Mouse (Mus musculus) liver, embryonic 16.5 days (tissue): ENCODE data around the gene Rbfox1. TPM values are rescaled to one million over a fixed set of nuclear protein-coding genes. Genes with fewer than 3 reads are reported as not detected.

ENCODE experiments used
- ATAC-seq: fragments of 200-750 bp; cut with Nextera tagmentation; 2 replicates; pipeline ENCODE4 v1.8.0; 2017; ENCODE audit warnings: low read depth, mild to moderate bottlenecking, moderate number of reproducible peaks, moderate library complexity
- H3K27ac ChIP-seq: fragments of 300-500 bp; sonication (generic); 2 replicates; pipeline ENCODE4 v1.5.1; 2014; ENCODE audit warnings: mild to moderate bottlenecking, low read length
- H3K27me3 ChIP-seq: fragments of 300-500 bp; sonication (generic); 2 replicates; pipeline ENCODE4 v1.6.1; 2014; ENCODE audit warnings: low read depth, low read length, mixed read lengths; ENCODE audit not compliant: control insufficient read depth, insufficient read depth
- H3K36me3 ChIP-seq: fragments of 300-500 bp; sonication (generic); 2 replicates; pipeline ENCODE4 v1.6.1; 2014; ENCODE audit warnings: mild to moderate bottlenecking; ENCODE audit not compliant: control insufficient read depth, insufficient read depth
- H3K4me1 ChIP-seq: fragments of 300-500 bp; sonication (generic); 2 replicates; pipeline ENCODE4 v1.6.1; 2014; ENCODE audit warnings: low read depth, low read length, mixed read lengths; ENCODE audit not compliant: control insufficient read depth
- H3K4me2 ChIP-seq: fragments of 300-500 bp; sonication (generic); 2 replicates; pipeline ENCODE4 v1.6.1; 2014; ENCODE audit warnings: low read depth, low read length, mixed read lengths
- H3K4me3 ChIP-seq: fragments of 300-500 bp; sonication (generic); 2 replicates; pipeline ENCODE4 v1.5.1; 2014; ENCODE audit warnings: low read depth, mild to moderate bottlenecking, low read length
- H3K9ac ChIP-seq: fragments of 300-500 bp; sonication (generic); 2 replicates; pipeline ENCODE4 v1.6.1; 2014; ENCODE audit warnings: low read depth, low read length
- H3K9me3 ChIP-seq: fragments of 300-500 bp; sonication (generic); replicated peaks from 2 replicates; pipeline ENCODE4 v1.6.1; 2016; ENCODE audit warnings: low read length; ENCODE audit not compliant: control insufficient read depth
- WGBS: fragments of 180-500 bp; shearing (Covaris S2); extraction: QIAGEN DNeasy Blood & Tissue Kit; methylation state at CpG from one replicate; pipeline ENCODE4 v1.1.7; 2014; ENCODE audit not compliant: insufficient replicate concordance; 5-methylcytosine and 5-hydroxymethylcytosine counted together
- polyA plus RNA-seq: library from polyadenylated mRNA; unstranded; fragments of >200 nt; fragmentation: Nextera tagmentation; extraction: Ambion mirVana; gene quantifications from 2 replicates; pipeline ENCODE4 v1.2.1, GENCODE M21; 2015

The Rbfox1 gene
- polyA plus RNA-seq, 1 experiment from 2014 or later, result 0.38 TPM

GRCm38 (mm10) chr16:7433296-7433695 lies 1548.1 kb downstream of the Rbfox1 start:
- no peak for ATAC-seq
- Histone ChIP-seq H3K36me3 (no peaks in the 10 kb centered on the region), H3K9me3 (no peaks in the 10 kb centered on the region), H3K4me3 (no peak overlapping the region), H3K4me2 (no peak overlapping the region), H3K4me1 (no peaks in the 10 kb centered on the region), H3K9ac (no peak overlapping the region), H3K27me3 (no peaks in the 10 kb centered on the region), H3K27ac (no peak overlapping the region)
- WGBS, result 74% methylated on average over 6 of the region's 6 CpGs

- Histone ChIP-seq H3K36me3 (no peaks in the 10 kb centered on the region), H3K4me2 (no peak overlapping the region), H3K27me3 (no peaks in the 10 kb centered on the region), H3K4me3 (no peak overlapping the region), H3K9me3 (no peaks in the 10 kb centered on the region), H3K4me1 (no peaks in the 10 kb centered on the region), H3K9ac (no peak overlapping the region), H3K27ac (no peak overlapping the region)
- ATAC-seq, result no peak
- WGBS, result 48% methylated on average over 1 of the region's 1 CpGs
Measured at GRCm38 (mm10) chr16:7446791-7447290, 1561.7 kb downstream of the Rbfox1 start.

GRCm38 (mm10) chr16:7447718-7448649 lies 1562.8 kb downstream of the Rbfox1 start:
- Histone ChIP-seq H3K4me3 (no peak overlapping the region), H3K4me2 (no peak overlapping the region), H3K36me3 (no peaks in the 10 kb centered on the region), H3K9ac (no peak overlapping the region), H3K9me3 (no peaks in the 10 kb centered on the region), H3K27me3 (no peaks in the 10 kb centered on the region), H3K4me1 (no peaks in the 10 kb centered on the region), H3K27ac (no peak overlapping the region)
- ATAC-seq, result no peak
- WGBS, result 51% methylated on average over 8 of the region's 8 CpGs

GRCm38 (mm10) chr16:7451193-7451592 lies 1566.0 kb downstream of the Rbfox1 start:
- WGBS, result 69% methylated on average over 3 of the region's 3 CpGs
- H3K36me3 ChIP-seq, result no peaks in the 10 kb centered on the region
- no peaks in the 10 kb centered on the region for H3K9me3 ChIP-seq
- no peaks in the 10 kb centered on the region for H3K4me1 ChIP-seq
- no peak for ATAC-seq
- H3K4me2 ChIP-seq, result no peak overlapping the region
- H3K9ac ChIP-seq, result no peak overlapping the region
- no peak overlapping the region for H3K4me3 ChIP-seq
- H3K27ac ChIP-seq, result no peak overlapping the region
- no peaks in the 10 kb centered on the region for H3K27me3 ChIP-seq

- Histone ChIP-seq H3K4me1 (no peaks in the 10 kb centered on the region), H3K36me3 (no peaks in the 10 kb centered on the region), H3K27me3 (no peaks in the 10 kb centered on the region), H3K4me2 (no peak overlapping the region), H3K4me3 (no peak overlapping the region), H3K9ac (no peak overlapping the region), H3K27ac (no peak overlapping the region), H3K9me3 (no peaks in the 10 kb centered on the region)
- WGBS, result 64% methylated on average over 4 of the region's 4 CpGs
- ATAC-seq, result no peak
Measured at GRCm38 (mm10) chr16:7457571-7457970, 1572.4 kb downstream of the Rbfox1 start.
